Mouse (Mus musculus) adrenal gland, adult 18-20 months (tissue): Measurements from ENCODE around the gene Gpr182. TPM values are rescaled to one million over a fixed set of nuclear protein-coding genes. Genes with fewer than 3 reads are reported as not detected.

Experiments used
- DNase-seq, 2 experiments: peaks; one replicate each; pipeline ENCODE4 v3.0.0; 2021 to 2022; ENCODE audit warnings: low spot score in 2 of 2
- total RNA-seq, 2 experiments: library from RNA; stranded (reverse); gene quantifications; 1 replicate in 1 of 2; 2 replicates in 1 of 2; pipeline ENCODE4 v1.2.3; 2021

Gene Gpr182
- total RNA-seq, 2 experiments from 2014 or later, result 4.6 to 11.4 TPM

DNA sequence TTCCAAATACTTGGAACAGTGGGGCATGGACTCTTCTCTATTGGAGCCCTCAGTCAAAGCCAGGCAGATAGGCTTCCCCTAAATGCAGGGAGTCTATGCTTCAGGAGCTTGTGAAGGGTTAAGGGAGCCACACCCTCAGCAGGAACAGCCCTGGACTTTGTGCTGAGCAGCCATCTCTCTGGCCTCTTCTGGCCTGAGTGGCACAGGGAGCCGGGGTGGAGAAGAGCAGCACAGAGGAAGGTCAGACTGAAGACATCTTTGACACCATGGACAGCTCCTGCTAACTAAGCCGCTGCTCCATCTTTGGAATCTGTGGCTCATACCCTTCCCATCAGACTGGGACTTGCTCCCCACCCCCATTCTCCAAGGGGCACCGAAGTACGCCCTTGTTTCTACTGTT lies 48.2 kb downstream of the Gpr182 start:
- no peak for DNase-seq

DNA sequence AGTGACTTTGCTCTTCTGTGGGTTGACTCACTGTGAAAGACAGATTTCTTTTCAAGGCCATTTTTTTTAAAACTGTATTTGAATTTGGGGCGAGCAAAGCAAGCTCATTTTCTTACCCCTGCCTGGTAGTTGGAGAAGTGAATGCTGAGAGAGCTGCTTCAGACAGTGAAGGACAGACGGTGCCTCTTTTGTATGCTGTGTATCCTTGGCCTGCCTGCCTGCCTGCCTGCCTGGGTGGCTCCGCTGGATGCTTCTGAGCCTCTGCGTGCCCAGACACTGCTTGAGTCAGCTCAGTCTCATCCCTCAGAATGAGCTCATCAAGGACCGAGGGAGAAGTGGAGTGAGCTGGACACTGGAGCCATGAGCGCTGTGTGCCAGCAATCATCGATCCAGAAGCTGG lies 52.6 kb downstream of the Gpr182 start:
- peak in 1 of 2 experiments; percentile 47 for DNase-seq

Other genes starting within 250 kb of the Gpr182 start
- gene Ndufa4l2, start 236.8 kb downstream of the Gpr182 start, total RNA-seq, result 10 to 100 TPM; 36.0 to 55.3 TPM
- 10 to 100 TPM; 38.6 to 46.5 TPM for gene Shmt2, start 229.3 kb downstream of the Gpr182 start, total RNA-seq
- 10 to 100 TPM in 1 of 2 experiments, 1 to 10 TPM in 1; 6.9 to 12.6 TPM for gene Nxph4, start 217.2 kb downstream of the Gpr182 start, total RNA-seq
- 100 to 1,000 TPM; 145 to 148 TPM for gene Lrp1, start 130.6 kb downstream of the Gpr182 start, total RNA-seq
- 100 to 1,000 TPM in 1 of 2 experiments, 10 to 100 TPM in 1; 87.7 to 105 TPM for gene Stat6, start 108.7 kb downstream of the Gpr182 start, total RNA-seq
- gene Nemp1, start 84.8 kb downstream of the Gpr182 start, total RNA-seq, result 1 to 10 TPM; 5.0 to 5.4 TPM
- gene Nab2, start 83.2 kb downstream of the Gpr182 start, total RNA-seq, result 10 to 100 TPM; 23.4 to 38.0 TPM
- 10 to 100 TPM in 1 of 2 experiments, under 1 TPM in 1; 0.83 to 35.2 TPM for gene Myo1a, start 46.6 kb downstream of the Gpr182 start, total RNA-seq
- not detected for gene Tac2, start 27.3 kb downstream of the Gpr182 start, total RNA-seq
- 10 to 100 TPM; 12.3 to 13.1 TPM for gene Zbtb39, start 12.2 kb downstream of the Gpr182 start, total RNA-seq
- 1 to 10 TPM; 2.4 to 5.9 TPM for gene Rdh1, start 8.0 kb upstream of the Gpr182 start, total RNA-seq
- 1 to 10 TPM; 3.9 to 7.3 TPM for gene Rdh16f1, start 8.1 kb upstream of the Gpr182 start, total RNA-seq
- under 1 TPM in 1 of 2 experiments, not detected in 1; 0.27 TPM for gene Rdh9, start 24.7 kb upstream of the Gpr182 start, total RNA-seq
- gene Rdh16, start 49.4 kb upstream of the Gpr182 start, total RNA-seq, result 1 to 10 TPM in 1 of 2 experiments, under 1 TPM in 1; 0.93 to 4.0 TPM
- not detected for gene Rdh19, start 98.2 kb upstream of the Gpr182 start, total RNA-seq
- under 1 TPM in 1 of 2 experiments, not detected in 1; 0.33 TPM for gene Rdh16f2, start 114.7 kb upstream of the Gpr182 start, total RNA-seq
- not detected for gene Rdh7, start 137.1 kb upstream of the Gpr182 start, total RNA-seq
- 1 to 10 TPM in 1 of 2 experiments, under 1 TPM in 1; 0.32 to 2.7 TPM for gene Sdr9c7, start 146.8 kb upstream of the Gpr182 start, total RNA-seq